Mouse (Mus musculus) C2C12 (cell line): ENCODE results near the gene Caprin2. TPM values are rescaled to one million over a fixed set of nuclear protein-coding genes. Genes with fewer than 3 reads are reported as not detected.
"Not testable (repeated sequence)": the region's sequence is repeated elsewhere in the genome, so short reads cannot be mapped to it uniquely, and the experiment has no call there.

Experiments used
- H3K27me3 ChIP-seq: one replicate; pipeline ENCODE4 v1.6.1; 2011; ENCODE audit not compliant: control insufficient read depth, insufficient read depth, insufficient read length
- H3K36me3 ChIP-seq: one replicate; pipeline ENCODE4 v1.6.1; 2011; ENCODE audit not compliant: control insufficient read depth, insufficient read depth
- H3K4me3 ChIP-seq: one replicate; pipeline ENCODE4 v1.5.1; 2011; ENCODE audit warnings: mild to moderate bottlenecking, control low read depth; ENCODE audit not compliant: poor library complexity, insufficient read depth, severe bottlenecking
- H3K79me2 ChIP-seq: one replicate; pipeline ENCODE4 v1.6.1; 2011; ENCODE audit not compliant: control insufficient read depth, insufficient read depth
- H3K79me3 ChIP-seq: one replicate; pipeline ENCODE4 v1.6.1; 2011; ENCODE audit warnings: low read depth, control low read depth
- H3ac ChIP-seq: one replicate; pipeline ENCODE3; 2011; ENCODE audit warnings: low read depth; ENCODE audit not compliant: control insufficient read depth, insufficient read length
- CEBPB ChIP-seq: IDR thresholded peaks from one replicate; pipeline ENCODE4 v1.6.1; 2011; ENCODE audit warnings: low read depth, mild to moderate bottlenecking, control low read depth, moderate library complexity
- CTCF ChIP-seq: IDR thresholded peaks from one replicate; pipeline ENCODE4 v1.5.1; 2011; ENCODE audit not compliant: control insufficient read depth, insufficient read depth, insufficient read length
- FOSL1 ChIP-seq: IDR thresholded peaks from one replicate; pipeline ENCODE4 v1.8.0; 2011; ENCODE audit warnings: mild to moderate bottlenecking, low read length; ENCODE audit not compliant: poor library complexity, insufficient read depth, severe bottlenecking
- MAX ChIP-seq: IDR thresholded peaks from one replicate; pipeline ENCODE4 v1.6.1; 2011; ENCODE audit warnings: mild to moderate bottlenecking, control low read depth
- MYOD1 ChIP-seq: IDR thresholded peaks from one replicate; pipeline ENCODE4 v1.6.1; 2011; ENCODE audit warnings: low read depth; ENCODE audit not compliant: control insufficient read depth, insufficient read length
- MYOG ChIP-seq: IDR thresholded peaks from one replicate; pipeline ENCODE4 v1.6.1; 2011; ENCODE audit not compliant: control insufficient read depth, insufficient read length; ENCODE audit errors: extremely low read depth
- USF1 ChIP-seq: IDR thresholded peaks from one replicate; pipeline ENCODE4 v1.6.1; 2011; ENCODE audit warnings: low read depth, mild to moderate bottlenecking, control low read depth, moderate library complexity
- long read RNA-seq, 2 experiments: library from polyadenylated mRNA; unstranded; transcript quantifications; one replicate each; pipeline ENCODE4 v2.0.0; 2019 to 2020
- polyA plus RNA-seq: library from polyadenylated mRNA; unstranded; fragments of >200 nt; fragmentation: generic; extraction: Trizol; gene quantifications from one replicate; pipeline ENCODE4 v1.2.1, GENCODE M21; 2012; ENCODE audit warnings: missing spikeins

Caprin2 gene
- 1.8 TPM for polyA plus RNA-seq
- long read RNA-seq, experiment 1, partial matches to known transcripts = 0 of 1 reads
- long read RNA-seq, experiment 1, other reads (novel, unspliced or antisense) = 0 of 1 reads
- long read RNA-seq, experiment 2, partial matches to known transcripts = 0 of 15 reads
- long read RNA-seq, experiment 2, other reads (novel, unspliced or antisense) = 13 of 15 reads

DNA sequence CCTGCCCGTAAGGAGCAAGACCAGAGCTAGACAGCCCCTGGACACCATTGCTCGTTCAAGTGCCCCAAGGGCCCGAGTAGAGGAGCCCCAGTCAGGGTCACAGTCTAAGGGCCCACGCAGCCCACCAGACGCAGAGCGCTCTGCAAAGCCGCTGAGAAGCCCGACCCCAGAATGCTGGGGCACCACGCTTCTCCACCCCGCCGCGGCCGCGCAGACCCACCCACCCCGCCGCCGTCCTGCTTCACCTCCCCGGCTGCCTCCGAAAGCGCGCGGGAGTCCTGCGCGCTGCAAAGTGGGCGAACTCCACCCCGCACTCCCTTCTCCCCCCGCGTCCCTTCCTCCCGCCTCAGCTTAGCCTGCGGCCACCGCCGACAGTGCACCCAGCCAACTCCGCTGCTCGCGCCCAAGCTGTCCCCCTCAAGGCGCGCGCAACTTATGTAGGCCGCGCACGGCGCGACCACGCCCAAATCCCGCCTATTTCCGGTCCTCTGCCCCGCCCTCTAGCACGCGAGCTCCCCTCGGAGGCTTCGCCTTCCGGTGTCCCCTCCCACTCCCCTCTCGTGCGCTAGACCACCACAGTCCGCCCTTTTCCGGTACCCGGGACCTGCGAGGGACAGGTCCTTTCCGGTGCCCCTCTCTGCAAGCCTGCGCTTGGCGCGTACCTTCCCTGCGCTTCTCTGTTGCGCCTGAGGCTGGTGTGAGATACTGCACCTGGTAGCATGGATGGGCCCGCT is at the start of gene Caprin2:
TSS of gene Caprin2 (minus strand) at position 465 of the 734 bp plus-strand sequence.
- no peaks in the 10 kb centered on the region for H3K79me3 ChIP-seq
- H3K27me3 ChIP-seq = no peaks in the 10 kb centered on the region
- peak within 1 kb of the TSS; percentile 82 for H3ac ChIP-seq
- H3K36me3 ChIP-seq = no peaks in the 10 kb centered on the region
- peak within 1 kb of the TSS; percentile 45 for H3K4me3 ChIP-seq
- no peaks in the 10 kb centered on the region for H3K79me2 ChIP-seq
- TF ChIP-seq MYOD1 (no peak), USF1 (no peak), MYOG (no peak), CTCF (no peak), MAX (no peak), FOSL1 (no peak), CEBPB (no peak)

GRCm38 (mm10) chr6:148944767-148945508 is 48.9 kb upstream of the Caprin2 start:
- Histone ChIP-seq H3K79me3 (peaks cover 57% of the 10 kb centered on the region), H3K79me2 (peaks cover 64% of the 10 kb centered on the region), H3K27me3 (no peaks in the 10 kb centered on the region), H3ac (peak overlapping the region; percentile 59), H3K4me3 (peak overlapping the region; percentile 95), H3K36me3 (peaks cover 27% of the 10 kb centered on the region)
- TF ChIP-seq MYOD1 (no peak), MAX (peak; percentile 73)

DNA sequence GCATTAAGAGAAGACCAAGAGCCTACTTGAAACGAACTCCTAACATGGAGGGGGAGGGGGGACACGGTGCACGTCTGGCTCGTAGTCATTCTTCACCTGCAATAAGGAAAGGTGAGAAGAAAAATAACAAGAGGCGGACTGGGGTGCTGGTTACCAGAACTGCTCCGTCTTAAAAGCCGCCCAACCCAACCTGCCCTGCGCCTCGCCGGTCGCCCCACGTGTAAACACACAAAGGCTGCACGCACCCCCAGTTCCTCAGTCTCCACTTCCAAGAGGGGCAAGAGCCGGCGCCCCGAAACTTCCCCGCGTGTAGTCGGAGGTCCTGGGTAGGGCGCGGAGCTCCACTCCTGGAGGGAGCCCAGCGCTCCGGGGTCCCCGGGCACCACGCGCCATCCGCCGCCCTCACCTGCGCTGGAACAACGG is 48.3 kb upstream of the Caprin2 start:
- peaks cover 63% of the 10 kb centered on the region for H3K79me3 ChIP-seq
- H3ac ChIP-seq = peak overlapping the region; percentile 59
- H3K27me3 ChIP-seq = no peaks in the 10 kb centered on the region
- H3K79me2 ChIP-seq = peaks cover 70% of the 10 kb centered on the region
- TF ChIP-seq USF1 (no peak), MYOD1 (no peak), MAX (no peak)
- peaks cover 33% of the 10 kb centered on the region for H3K36me3 ChIP-seq
- H3K4me3 ChIP-seq = peak overlapping the region; percentile 95

DNA sequence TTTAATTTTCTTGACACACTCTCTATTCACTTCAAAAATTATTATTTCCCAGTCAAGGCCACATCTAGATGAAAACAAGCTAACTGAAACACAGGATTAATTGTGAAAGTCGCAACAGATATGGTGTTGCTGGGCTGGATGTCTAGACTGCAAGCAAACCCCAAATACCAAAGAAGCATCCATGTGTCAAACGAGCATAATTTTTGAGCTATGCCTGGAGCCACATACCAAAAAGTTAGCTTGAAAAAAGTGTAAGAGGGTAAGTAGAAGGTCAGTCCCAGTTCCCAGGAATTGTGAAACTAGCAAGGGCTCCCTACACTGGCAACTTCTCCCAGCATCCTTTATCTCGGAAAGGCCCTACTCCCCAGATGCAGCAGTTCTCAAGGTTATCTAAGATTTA is 47.7 kb upstream of the Caprin2 start:
- Histone ChIP-seq H3K79me2 (peaks cover 76% of the 10 kb centered on the region), H3K36me3 (peaks cover 35% of the 10 kb centered on the region), H3K4me3 (peak overlapping the region; percentile 95), H3K79me3 (peaks cover 70% of the 10 kb centered on the region), H3K27me3 (no peaks in the 10 kb centered on the region), H3ac (no peak overlapping the region)
- TF ChIP-seq FOSL1 (no peak), USF1 (no peak), CEBPB (no peak), CTCF (no peak), MYOG (no peak), MAX (no peak), MYOD1 (no peak)

- H3K27me3 ChIP-seq = no peaks in the 10 kb centered on the region
- no peak overlapping the region for H3K4me3 ChIP-seq
- H3K79me3 ChIP-seq = peaks cover 82% of the 10 kb centered on the region
- no peak overlapping the region for H3ac ChIP-seq
- no peak for TF ChIP-seq MAX
- peaks cover 45% of the 10 kb centered on the region for H3K36me3 ChIP-seq
- H3K79me2 ChIP-seq = peaks cover 89% of the 10 kb centered on the region
These were observed 46.4 kb upstream of the Caprin2 start for GRCm38 (mm10) chr6:148942406-148942805.

- Histone ChIP-seq H3K36me3 (peaks cover 46% of the 10 kb centered on the region), H3K27me3 (no peaks in the 10 kb centered on the region), H3K4me3 (no peak overlapping the region), H3K79me2 (peaks cover 94% of the 10 kb centered on the region), H3ac (no peak overlapping the region), H3K79me3 (peaks cover 85% of the 10 kb centered on the region)
- TF ChIP-seq FOSL1 = no peak
- no peak for TF ChIP-seq MYOG
- no peak for TF ChIP-seq CTCF
- no peak for TF ChIP-seq MAX
- TF ChIP-seq MYOD1 = no peak
- TF ChIP-seq CEBPB = no peak
These were observed 45.8 kb upstream of the Caprin2 start for GRCm38 (mm10) chr6:148941880-148942279.

GRCm38 (mm10) chr6:148940383-148940782 is 44.3 kb upstream of the Caprin2 start:
- not testable (repeated sequence) for H3ac ChIP-seq, H3K4me3 ChIP-seq, H3K27me3 ChIP-seq
- Histone ChIP-seq H3K79me3 (peaks cover 92% of the 10 kb centered on the region), H3K79me2 (peaks cover 100% of the 10 kb centered on the region), H3K36me3 (peaks cover 50% of the 10 kb centered on the region)
